Mouse (Mus musculus) brain, embryonic 14.5 days (tissue): ENCODE data around the gene Ttc3. TPM values are rescaled to one million over a fixed set of nuclear protein-coding genes. Genes with fewer than 3 reads are reported as not detected.
"Not testable (repeated sequence)": the region's sequence is repeated elsewhere in the genome, so short reads cannot be mapped to it uniquely, and the experiment has no call there.

Source experiments
- DNase-seq: peaks from one replicate; pipeline ENCODE4 v3.0.0-alpha.2; 2011; ENCODE audit warnings: low read depth
- CTCF ChIP-seq: fragments of 200-500 bp; IDR thresholded peaks from 2 replicates; pipeline ENCODE4 v1.5.1; 2012; ENCODE audit warnings: inconsistent platforms, mild to moderate bottlenecking, moderate library complexity, borderline replicate concordance; ENCODE audit not compliant: insufficient read depth, insufficient read length; ENCODE audit errors: extremely low read depth
- POLR2A ChIP-seq: fragments of 200-500 bp; IDR thresholded peaks from 2 replicates; pipeline ENCODE4 v1.6.1; 2012; ENCODE audit warnings: mild to moderate bottlenecking, inconsistent platforms, borderline replicate concordance; ENCODE audit not compliant: poor library complexity, insufficient read depth, insufficient read length, severe bottlenecking; ENCODE audit errors: extremely low read depth
- polyA plus RNA-seq: library from polyadenylated mRNA; depleted of rRNA; stranded (reverse); fragments of >200 nt; gene quantifications from 2 replicates; pipeline ENCODE4 v1.2.3, GENCODE M21; 2012; rRNA removed

The Ttc3 gene
- polyA plus RNA-seq, 1 experiment, result 425 TPM

DNA sequence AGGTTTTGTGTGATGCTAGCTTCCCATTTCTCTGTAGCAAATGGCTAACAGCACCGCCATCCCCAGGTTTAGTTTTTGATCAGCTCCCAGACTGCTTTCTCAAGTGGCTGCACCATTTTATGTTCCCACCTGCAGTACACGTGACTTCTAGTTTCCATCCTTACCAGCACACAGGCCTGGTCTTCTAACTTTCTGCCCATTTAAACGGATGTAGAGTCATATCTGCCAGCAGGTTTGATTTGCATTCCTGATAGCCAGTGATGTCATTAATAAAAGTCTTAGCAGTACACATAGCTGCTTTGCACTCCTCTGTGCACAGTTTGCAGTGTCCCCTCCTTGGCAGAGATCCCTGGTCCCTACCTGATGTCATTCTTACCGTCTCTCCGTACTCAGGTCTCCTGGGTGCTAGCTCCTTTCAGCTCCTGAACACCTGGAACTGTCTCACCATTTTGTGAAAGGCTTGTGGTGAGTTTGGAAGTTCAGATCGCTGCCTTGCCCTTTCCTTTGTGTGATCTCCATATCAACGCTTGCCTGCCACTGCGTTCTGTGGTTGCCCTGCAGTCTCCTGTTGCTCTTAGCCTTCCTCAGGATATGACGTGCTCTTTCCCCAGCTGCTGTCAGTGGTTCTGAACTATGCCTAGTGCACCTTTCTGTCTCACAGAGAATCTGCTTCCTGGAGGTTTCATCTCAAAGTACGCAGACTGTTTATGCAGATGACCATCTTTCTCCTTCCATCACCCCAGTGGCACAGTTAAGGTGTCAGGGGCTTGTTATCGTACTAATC lies 114.5 kb downstream of the Ttc3 start:
- no peak for TF ChIP-seq POLR2A
- DNase-seq, result no peak

DNA sequence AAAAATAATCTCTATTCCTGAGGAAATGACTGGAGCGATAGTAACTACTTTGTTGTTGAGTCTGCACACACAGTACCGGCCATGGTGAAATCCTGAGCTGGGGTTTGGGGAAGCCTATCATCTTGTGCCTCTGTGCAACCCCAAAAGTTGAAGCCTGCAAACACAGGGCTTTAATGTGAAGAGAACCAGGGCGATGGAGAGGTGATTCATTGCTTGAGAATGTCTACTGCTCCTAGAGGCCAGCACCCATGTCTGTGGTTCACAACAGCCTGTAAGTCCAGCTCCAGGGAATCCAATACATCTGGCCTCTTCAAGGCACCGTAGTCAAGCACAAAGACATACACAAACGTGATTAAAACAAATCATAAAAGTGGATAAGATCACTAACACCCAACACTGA lies 116.9 kb downstream of the Ttc3 start:
- DNase-seq, result no peak
- TF ChIP-seq CTCF (no peak), POLR2A (no peak)

DNA sequence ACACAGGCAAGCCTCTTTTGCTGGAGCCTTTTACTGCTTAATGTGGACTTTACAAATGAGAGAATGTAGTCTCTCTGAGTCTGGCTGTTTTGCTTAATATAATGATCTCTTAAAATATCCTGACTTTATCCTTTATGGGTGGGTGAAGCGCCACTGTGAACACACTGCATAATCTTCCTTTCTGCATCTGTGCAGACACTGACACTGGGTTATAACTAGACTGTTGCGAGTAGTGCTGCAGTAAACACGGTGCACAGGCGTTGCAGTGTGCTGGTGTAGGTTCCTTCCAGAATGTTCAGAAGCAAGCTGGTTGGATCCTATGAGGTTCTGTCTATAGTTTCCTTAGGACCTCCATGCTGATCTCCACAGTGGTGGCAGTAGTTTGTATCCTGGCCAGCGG lies 118.9 kb downstream of the Ttc3 start:
- DNase-seq, result no peak
- TF ChIP-seq CTCF, result no peak
- no peak for TF ChIP-seq POLR2A

DNA sequence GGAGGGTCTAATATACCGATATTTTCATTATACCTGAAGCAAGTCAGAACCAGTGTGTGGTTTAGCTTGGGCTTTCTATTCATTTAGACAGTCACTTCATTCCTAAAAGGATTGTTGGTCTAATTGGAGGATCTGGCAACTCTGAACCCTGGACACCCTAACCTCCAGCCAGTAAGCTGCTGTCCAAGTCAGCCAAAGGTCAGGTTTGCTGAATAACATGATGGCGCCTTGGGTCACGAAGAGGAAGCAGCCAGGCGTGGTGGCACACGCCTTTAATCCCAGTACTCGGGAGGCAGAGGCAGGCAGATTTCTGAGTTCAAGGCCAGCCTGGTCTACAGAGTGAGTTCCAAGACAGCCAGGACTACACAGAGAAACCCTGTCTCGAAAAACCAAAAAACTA lies 126.8 kb downstream of the Ttc3 start:
- DNase-seq, result not testable (repeated sequence)

DNA sequence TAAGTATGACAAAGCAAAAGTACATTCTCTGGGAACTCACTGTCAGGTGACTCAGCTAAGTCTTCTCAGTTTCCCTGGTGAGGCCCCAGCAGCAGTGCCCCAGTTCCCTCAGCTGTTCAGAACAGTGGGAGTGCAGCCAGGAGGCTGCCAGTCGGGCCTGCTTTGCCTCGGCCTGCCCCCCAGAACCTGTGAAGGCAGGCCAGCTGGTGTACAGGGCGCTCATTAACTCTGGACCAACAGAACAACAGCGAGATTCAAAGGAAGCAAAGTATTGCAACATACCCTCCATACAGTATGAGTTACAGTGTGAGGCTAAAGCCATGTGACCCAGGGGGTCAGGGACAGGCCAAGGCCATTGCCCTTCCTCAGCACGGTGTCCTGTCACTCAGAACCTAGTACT lies 127.5 kb downstream of the Ttc3 start:
- DNase-seq, result peak; percentile 32
- no peak for TF ChIP-seq CTCF
- TF ChIP-seq POLR2A, result no peak

DNA sequence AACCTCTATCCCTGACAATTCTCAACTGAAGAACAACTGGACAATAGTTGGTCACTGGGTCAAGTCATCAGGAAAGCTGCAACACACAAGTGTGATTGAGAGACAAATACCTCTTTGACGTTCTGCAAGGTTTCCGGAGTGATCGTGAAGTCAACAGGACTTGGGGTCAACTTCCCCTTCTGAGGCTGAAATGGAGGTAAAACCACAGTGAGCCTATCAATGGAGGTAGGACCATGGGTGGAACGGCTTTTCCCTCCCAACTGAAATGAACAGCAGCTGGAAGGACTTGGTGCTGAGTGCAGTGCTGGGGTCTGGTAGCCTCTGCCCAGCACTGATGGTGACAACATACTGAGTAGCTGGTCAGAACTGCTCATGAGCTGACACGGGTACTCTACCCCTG lies 133.8 kb downstream of the Ttc3 start:
- no peak for DNase-seq
- TF ChIP-seq POLR2A, result no peak
- TF ChIP-seq CTCF, result no peak

DNA sequence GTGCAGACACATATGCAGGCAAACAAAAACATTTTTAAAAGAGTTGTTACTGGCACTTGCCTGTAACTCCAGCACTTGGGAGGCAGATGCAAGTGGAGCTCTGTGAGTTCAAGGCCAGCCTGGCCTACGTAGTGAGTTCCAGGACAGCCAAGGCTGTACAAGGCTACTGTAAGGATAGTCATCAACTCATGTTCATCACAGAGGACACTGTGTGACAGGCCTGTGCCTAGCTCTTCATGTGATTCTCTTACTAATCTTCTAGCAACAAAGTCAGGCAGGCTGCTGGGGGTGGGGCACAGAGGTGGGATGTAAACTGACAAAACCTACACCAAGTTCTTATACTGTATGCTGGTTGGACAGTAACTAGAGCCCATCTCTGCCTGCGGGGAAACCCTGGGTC lies 136.7 kb downstream of the Ttc3 start:
- TF ChIP-seq CTCF (no peak), POLR2A (no peak)
- no peak for DNase-seq

DNA sequence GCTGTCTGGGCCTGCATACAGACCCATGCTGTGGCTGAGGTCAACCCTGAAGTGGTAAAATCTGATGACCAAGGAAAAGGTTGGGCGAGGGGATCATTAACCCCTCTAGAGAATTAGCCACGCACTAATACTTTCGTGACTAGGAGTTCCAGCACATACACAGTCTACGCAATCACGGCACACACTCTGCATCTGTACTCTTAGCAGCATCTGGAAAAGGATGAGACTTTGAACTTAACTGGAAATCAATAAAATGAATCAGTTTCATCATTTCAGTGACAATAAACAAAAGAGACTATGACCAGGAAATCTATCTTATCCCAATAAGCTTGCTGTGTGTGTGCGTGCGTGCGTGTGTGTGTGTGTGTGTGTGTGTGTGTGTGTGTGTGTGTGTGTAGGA lies 138.4 kb downstream of the Ttc3 start:
- no peak for DNase-seq
- TF ChIP-seq POLR2A, result no peak
- TF ChIP-seq CTCF, result no peak

DNA sequence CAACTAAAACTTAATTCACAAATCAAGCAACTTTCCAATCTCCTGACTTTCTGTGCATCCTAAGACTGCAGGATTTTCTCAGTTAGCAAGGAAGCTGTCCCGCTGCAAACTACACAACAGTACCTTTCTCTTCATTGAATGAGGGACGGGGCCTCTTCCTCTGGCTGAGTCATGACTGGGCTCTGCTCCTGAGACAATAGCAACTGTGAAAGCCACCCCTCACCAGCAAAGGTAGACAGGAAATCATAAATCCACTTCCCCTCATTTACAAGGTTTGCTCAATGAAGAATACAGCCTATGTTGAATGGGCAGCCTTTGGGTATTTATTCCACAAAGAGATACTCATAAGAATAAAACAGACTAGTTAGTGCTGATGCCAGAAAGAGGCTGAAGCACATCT lies 139.6 kb downstream of the Ttc3 start:
- TF ChIP-seq CTCF (no peak), POLR2A (no peak)
- DNase-seq, result no peak

DNA sequence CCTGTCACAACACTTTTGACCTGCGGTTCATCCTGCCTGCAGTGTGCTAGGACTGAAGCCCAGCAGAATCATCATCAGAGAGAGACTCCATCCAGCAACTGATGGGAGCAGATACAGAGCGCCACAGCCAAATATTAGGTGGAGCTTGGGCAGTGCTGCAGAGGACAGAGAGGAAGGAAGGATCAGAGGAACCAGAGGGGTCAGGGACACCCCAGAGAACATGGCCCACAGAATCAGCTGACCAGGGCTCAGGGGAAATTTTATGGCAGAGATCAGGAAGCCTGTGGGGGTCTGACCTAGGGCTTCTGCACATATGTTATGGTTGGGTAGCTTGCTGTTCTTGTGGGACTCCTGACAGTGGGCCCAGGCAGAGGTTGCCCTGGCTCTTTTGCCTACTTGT lies 147.2 kb downstream of the Ttc3 start:
- TF ChIP-seq CTCF, result no peak
- TF ChIP-seq POLR2A, result no peak
- no peak for DNase-seq

Other genes starting within 250 kb of the Ttc3 start
- gene Hlcs, start 57.0 kb upstream of the Ttc3 start, polyA plus RNA-seq, result 6.3 and 7.2 TPM in 2 replicates
- 1.1 and 1.4 TPM in 2 replicates for gene Ripply3, start 42.2 kb upstream of the Ttc3 start, polyA plus RNA-seq
- 76.8 and 101 TPM in 2 replicates for gene Pigp, start 1.2 kb downstream of the Ttc3 start, polyA plus RNA-seq
- gene Vps26c, start 156.2 kb downstream of the Ttc3 start, polyA plus RNA-seq, result 72.5 and 83.3 TPM in 2 replicates
- gene Dyrk1a, start 199.4 kb downstream of the Ttc3 start, polyA plus RNA-seq, result 51.7 and 57.3 TPM in 2 replicates